Mouse (Mus musculus): ENCODE results near the gene Apoh.

DNA sequence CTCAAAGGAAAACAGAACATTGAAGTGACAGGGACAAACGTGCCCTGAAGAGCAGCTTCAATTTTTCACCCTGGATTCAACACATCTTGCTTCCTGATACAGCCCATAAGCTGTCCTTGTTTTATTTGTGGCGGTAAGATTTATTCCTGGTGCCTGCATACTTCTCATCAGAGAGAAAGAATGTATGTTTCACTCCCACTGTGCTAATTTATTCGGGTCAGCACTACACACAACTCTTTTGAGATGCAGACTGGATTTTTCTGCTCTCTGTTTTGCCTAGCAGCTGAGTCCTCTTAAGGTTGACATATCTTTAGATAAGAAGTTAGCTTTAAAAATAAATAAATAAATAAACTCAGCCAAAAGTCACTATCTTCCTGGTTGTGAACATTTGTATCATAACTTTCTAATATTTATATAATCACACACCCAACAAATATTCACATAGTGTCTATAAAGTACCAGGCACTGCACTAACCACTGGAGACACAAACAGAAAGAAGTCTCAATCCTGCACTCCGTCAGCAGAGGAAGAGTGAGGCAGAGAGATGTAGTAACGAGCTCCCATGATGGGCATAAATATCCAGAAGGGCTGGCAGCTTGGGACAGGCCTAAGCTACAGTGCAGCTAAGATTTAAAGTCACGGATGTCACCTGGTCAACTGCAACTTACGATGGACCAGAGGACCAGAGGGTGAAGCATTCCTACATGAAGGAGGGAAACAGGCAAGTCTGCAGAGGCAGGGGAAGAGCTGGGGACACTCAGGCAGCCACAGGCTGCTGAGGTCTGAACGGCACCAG, 9.4 kb upstream of the Apoh start:
- TF ChIP-seq GATA1 (IDR thresholded peaks at IDR 0.05; ENCODE audit: low read length) (no peak), TAL1 (IDR thresholded peaks at IDR 0.05; ENCODE audit: low read length) (no peak)

Measured in erythroblast, embryonic 14.5 days (primary cell).